In genomic region chr8:120537207-120537817, GRCm38 (mm10) we compare ENCODE assay signal across 8 mouse cellular contexts. TPM values are rescaled to one million over a fixed set of nuclear protein-coding genes. Genes with fewer than 3 reads are reported as not detected.
DNase-seq lines count a peak whose midpoint lies in the region; ATAC-seq lines count a peak whose summit lies in the region.

No protein-coding gene starts in this region.

- 1% methylated on average over 77 of the region's 79 CpGs for WGBS in forebrain, embryonic 15.5 days
- under 1% methylated on average over 60 of the region's 79 CpGs for WGBS in hindbrain, embryonic 12.5 days

- peak; percentile 23 for ATAC-seq in forebrain, embryonic 15.5 days (replicated peaks)
- ATAC-seq in hindbrain, embryonic 12.5 days (ENCODE audit: low FRiP score), result peak; percentile 6; the same call in 1 of the 2 replicates

- no peaks in the 10 kb centered on the region for H3K36me3 ChIP-seq in forebrain, embryonic 15.5 days
- no peaks in the 10 kb centered on the region for H3K36me3 ChIP-seq in hindbrain, embryonic 12.5 days

- intact Hi-C loops in left cerebral cortex, postnatal 4 days (cut with DNase I), result loop anchor here (5.0 to 10.0 kb wide), 2 partner anchors 235 to 253 kb away; no protein-coding TSS in a partner anchor

- peaks cover 91% of the 10 kb centered on the region for H3K4me1 ChIP-seq in forebrain, embryonic 15.5 days
- H3K4me1 ChIP-seq in hindbrain, embryonic 12.5 days, result peaks cover 94% of the 10 kb centered on the region

- H3K4me2 ChIP-seq in forebrain, embryonic 15.5 days (replicated peaks), result peak overlapping the region; percentile 99
- peak overlapping the region; percentile 87 for H3K4me2 ChIP-seq in hindbrain, embryonic 12.5 days (replicated peaks)

- peak; percentile 85 for DNase-seq in Muller cell, postnatal 12 days (ENCODE audit: inconsistent ontology term)
- DNase-seq in c-Kit-positive CD71-positive TER-119-positive erythroid progenitor cells, embryonic 14.5 days (ENCODE audit: low spot score), result peak; percentile 88
- DNase-seq in left cerebral cortex, postnatal 4 days, result peak; percentile 85
- DNase-seq in mesoderm, embryonic 11.5 days (ENCODE audit: low read depth, low spot score), result peak; percentile 84
- DNase-seq in right cerebral cortex, postnatal 4 days, result peak; percentile 68
- DNase-seq in urinary bladder, postnatal 4 days (ENCODE audit: low spot score in 2 of 2), result peak; percentile 81 to 84

- H3K9me3 ChIP-seq in forebrain, embryonic 15.5 days, result no peaks in the 10 kb centered on the region
- no peaks in the 10 kb centered on the region for H3K9me3 ChIP-seq in hindbrain, embryonic 12.5 days (replicated peaks)

- H3K27ac ChIP-seq in forebrain, embryonic 15.5 days (replicated peaks), result peak overlapping the region; percentile 98
- peak overlapping the region; percentile 99 for H3K27ac ChIP-seq in hindbrain, embryonic 12.5 days

- peak overlapping the region; percentile 65 for H3K9ac ChIP-seq in forebrain, embryonic 15.5 days (replicated peaks)
- H3K9ac ChIP-seq in hindbrain, embryonic 12.5 days, result peak overlapping the region; percentile 75

- H3K4me3 ChIP-seq in forebrain, embryonic 15.5 days, result peak overlapping the region; percentile 78
- peak overlapping the region; percentile 57 for H3K4me3 ChIP-seq in hindbrain, embryonic 12.5 days

- H3K27me3 ChIP-seq in forebrain, embryonic 15.5 days, result no peaks in the 10 kb centered on the region
- peaks cover 8% of the 10 kb centered on the region; the same call in 1 of the 2 replicates for H3K27me3 ChIP-seq in hindbrain, embryonic 12.5 days

RNA-seq across cellular contexts. Expression of gene Gins2, which starts 51.8 kb away (rescaled TPM):
- polyA plus RNA-seq in forebrain, embryonic 15.5 days (2015; fragmentation: Nextera tagmentation; extraction: Ambion mirVana), result 27.1 and 34.2 TPM in 2 replicates
- polyA plus RNA-seq in hindbrain, embryonic 12.5 days (2016; fragmentation: Nextera tagmentation; extraction: Ambion mirVana), result 49.6 and 65.3 TPM in 2 replicates
- total RNA-seq in left cerebral cortex, postnatal 4 days (2021), result 1 to 10 TPM; 4.8 to 5.7 TPM

Comparison
In these comparisons a context has a peak if more than half of its experiments do, and no peak if none do; other contexts are left out.
1. Peak in every context shown above with its lines: DNase-seq, ATAC-seq, H3K4me3 ChIP-seq and H3K27ac ChIP-seq.